Mouse (Mus musculus): ENCODE measurements around the gene Cacna1e.

GRCm38 (mm10) chr1:154865981-154866380 lies 18.3 kb downstream of the Cacna1e start:
- no peak for TF ChIP-seq CTCF (IDR thresholded peaks at IDR 0.05; ENCODE audit: low read depth)
- no peak for TF ChIP-seq EP300 (optimal IDR thresholded peaks at IDR 0.05)
